Mouse (Mus musculus) megakaryocyte, adult 5-6 weeks (primary cell): ENCODE data around the gene Pygm. TPM values are rescaled to one million over a fixed set of nuclear protein-coding genes. Genes with fewer than 3 reads are reported as not detected.

Experiments used
- ATAC-seq: 2 replicates; pipeline ENCODE4 v1.8.0; 2016; ENCODE audit warnings: mild to moderate bottlenecking, inconsistent platforms; ENCODE audit not compliant: poor library complexity, severe bottlenecking
- total RNA-seq, 2 experiments: library from RNA; stranded (forward) in 1 of 2; stranded (reverse) in 1 of 2; fragments of 153-499, 151-499 nt in 1 of 2; fragments of 221-1000, 200-1000 nt in 1 of 2; gene quantifications; 2 replicates each; pipeline versions ENCODE4 v1.2.3 to v1.2.4; 2015 to 2017

The Pygm gene
- 0.80 and 3.2 TPM in 2 replicates for total RNA-seq (2015)
- 0.11 and 0.12 TPM in 2 replicates for total RNA-seq (2017)

- ATAC-seq = no peak
Measured at GRCm38 (mm10) chr19:6384128-6384527, at the start of gene Pygm. Pygm (plus strand) TSS chr19:6384399.

DNA sequence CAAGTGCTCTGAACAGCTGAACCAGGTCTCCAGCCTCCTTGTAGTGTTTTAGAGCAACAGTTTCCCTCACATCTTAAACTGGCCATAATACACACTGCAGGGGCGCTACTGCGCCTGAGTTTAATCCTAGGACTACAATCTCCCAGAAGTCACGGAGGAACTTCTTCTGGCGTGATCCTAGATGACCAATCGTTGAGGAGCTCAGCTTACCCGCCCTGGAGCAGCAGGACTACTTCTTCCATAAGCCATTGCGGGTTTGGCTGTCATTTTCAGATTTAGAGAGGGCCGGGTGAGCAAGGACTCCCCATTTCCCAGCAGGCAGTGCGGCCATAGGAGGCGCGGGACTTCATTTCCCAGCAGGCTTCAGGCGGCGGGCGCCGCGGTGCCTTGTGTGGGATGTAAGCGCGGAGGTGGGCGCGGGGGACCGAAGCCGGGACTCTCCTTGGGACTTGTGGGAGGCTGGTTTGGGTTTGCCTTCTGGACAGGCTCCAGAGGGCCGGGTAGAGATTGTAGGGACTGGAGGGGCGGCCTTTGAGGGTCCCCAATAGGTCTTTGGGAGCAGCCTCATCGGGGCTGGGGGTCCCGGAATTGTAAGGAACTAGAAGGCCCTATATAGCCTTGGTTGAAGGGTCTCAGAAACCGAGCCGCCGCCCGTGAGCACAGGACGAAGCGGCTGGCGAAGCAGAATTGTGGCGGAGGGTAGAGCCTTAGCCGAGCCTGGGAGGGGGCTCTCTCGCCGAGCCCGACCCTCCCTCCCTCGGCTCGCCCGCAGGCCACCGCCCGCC is 49.3 kb upstream of the Pygm start, which contains the start of gene Men1:
TSS of gene Men1 (plus strand) at position 307 of the 785 bp plus-strand sequence.
- peak; percentile 92 for ATAC-seq

DNA sequence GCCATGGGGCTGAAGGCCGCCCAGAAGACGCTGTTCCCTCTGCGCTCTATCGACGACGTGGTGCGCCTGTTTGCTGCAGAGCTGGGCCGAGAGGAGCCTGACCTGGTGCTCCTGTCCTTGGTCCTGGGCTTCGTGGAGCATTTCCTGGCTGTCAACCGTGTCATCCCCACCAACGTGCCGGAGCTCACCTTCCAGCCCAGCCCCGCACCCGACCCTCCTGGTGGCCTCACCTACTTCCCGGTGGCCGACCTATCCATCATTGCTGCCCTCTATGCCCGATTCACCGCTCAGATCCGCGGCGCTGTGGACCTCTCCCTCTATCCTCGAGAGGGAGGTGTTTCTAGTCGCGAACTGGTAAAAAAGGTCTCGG is 48.8 kb upstream of the Pygm start:
- ATAC-seq = no peak

DNA sequence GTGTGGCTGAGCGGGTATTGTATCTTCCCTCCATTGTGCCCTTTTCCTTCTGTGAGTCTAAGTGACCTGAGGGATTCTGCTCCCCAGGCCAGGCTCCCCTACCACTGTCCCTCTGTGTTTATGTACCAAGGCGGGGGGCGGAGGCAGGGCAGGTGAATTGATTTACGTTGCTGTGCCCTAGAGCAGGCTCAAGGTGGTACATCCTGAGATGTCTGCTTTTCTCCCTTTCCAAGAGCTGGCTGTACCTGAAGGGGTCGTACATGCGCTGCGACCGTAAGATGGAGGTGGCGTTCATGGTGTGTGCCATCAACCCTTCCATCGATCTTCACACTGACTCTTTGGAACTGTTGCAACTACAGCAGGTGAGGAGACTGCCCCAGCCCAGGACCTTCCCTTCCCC is 47.3 kb upstream of the Pygm start:
- no peak for ATAC-seq

DNA sequence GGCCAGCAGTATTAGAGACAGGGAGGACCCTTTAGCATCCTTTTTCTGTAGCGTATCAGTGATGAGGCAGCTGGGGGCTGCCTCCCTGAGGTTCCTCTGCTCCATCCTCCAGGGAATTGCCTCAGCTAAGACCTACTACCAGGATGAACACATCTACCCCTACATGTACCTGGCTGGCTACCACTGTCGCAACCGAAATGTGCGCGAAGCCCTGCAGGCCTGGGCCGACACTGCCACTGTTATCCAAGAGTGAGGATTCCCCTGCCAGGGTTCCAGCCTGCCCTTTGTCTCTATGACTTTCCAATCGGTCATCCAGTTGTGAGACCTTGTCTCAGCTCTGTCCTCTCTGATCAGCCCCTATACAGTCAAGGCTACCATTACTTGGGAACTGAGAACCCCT is 46.0 kb upstream of the Pygm start:
- ATAC-seq = no peak

- no peak for ATAC-seq
Measured at GRCm38 (mm10) chr19:6338716-6339115, 45.5 kb upstream of the Pygm start.

DNA sequence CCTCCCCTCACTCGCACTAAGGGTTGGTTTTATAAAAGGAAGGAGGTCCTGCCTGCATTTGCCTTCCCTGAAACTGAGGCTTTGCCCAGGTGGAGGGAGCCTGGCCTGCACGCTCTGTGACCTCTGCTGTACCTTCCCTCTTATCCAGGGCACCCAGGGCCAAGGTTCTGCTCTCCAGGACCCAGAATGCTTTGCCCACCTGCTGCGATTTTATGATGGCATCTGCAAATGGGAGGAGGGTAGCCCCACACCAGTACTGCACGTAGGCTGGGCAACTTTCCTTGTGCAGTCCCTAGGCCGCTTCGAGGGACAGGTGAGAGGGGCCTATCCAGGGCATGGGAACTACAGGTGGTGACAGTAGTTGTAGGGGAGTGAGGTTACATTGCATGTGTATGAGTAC is 45.0 kb upstream of the Pygm start:
- ATAC-seq = no peak

DNA sequence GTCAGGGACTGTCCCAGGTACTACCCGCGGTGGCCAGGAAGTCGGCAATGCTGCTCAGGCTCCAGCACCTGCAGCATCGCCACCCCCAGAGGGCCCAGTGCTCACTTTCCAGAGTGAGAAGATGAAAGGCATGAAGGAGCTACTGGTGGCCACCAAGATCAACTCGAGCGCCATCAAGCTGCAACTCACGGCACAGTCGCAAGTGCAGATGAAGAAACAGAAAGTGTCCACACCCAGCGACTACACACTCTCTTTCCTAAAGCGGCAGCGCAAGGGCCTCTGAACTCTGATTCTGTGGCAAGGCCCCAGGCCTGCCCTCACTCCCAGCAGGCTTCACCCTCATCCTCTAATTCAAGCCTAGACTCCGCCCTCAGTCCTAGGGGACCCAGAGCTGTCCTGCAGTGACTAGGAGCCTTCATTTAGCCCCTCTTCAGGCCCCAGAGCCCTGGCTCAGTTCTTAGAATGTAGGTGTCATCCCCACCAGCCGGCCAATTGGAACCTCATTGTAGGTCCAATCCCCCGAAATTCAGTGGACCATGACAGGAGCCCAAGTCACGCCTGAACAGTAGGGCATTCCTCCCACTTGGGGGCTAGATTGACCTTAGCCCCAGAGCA is 44.2 kb upstream of the Pygm start:
- peak; percentile 67 for ATAC-seq

- peak; percentile 78 for ATAC-seq
Measured at GRCm38 (mm10) chr19:6340524-6341452, 43.4 kb upstream of the Pygm start, which contains the start of gene Map4k2. Map4k2 (plus strand) TSS chr19:6341135.

DNA sequence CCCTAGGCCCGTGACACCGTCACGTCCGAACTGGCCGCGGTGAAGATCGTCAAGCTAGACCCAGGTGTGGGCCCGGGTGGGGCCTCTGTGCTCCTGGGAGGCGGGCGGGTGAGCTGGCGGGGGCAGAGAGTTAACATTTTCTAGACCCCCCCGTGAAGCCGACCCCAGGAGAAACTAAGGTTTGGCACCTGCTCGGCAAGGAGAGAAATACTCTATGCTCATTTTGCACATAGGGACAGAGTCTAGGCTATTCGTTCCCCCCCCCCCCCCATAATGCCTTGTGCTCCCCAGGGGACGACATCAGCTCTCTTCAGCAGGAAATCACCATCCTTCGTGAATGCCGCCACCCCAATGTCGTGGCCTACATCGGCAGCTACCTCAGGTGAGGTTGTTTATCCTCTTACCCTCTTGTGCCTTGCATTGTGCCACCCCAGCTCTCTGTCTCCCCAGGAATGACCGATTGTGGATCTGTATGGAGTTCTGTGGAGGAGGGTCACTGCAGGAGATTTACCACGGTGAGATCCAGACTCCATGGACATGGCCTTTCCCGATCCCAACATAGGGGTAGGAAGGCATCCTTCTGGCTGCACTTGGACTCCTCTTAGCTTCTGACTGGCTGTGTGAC is 42.6 kb upstream of the Pygm start:
- ATAC-seq = no peak

GRCm38 (mm10) chr19:6342276-6342933 is 41.8 kb upstream of the Pygm start:
- ATAC-seq = no peak

GRCm38 (mm10) chr19:6343066-6343925 is 40.9 kb upstream of the Pygm start:
- no peak for ATAC-seq

DNA sequence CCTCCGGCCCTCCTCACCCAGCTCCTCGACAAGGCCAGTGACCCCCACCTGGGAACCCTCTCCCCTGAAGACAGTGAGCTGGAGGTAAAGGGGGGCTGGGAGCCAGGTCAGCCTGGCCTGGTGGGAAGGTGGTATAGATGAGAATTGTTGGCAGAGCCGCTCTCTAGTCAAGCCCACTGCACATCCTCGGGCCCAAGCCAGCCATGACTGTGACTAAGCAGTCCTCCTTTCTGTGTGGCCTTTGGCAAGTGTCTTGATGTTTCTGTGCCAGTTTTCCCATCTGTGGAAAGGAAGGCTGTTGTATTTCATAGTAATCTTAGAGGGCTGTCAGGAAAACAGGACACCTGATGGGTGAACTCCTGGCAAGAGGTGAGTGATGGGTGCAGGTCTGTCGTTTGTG is 40.2 kb upstream of the Pygm start:
- ATAC-seq = no peak

DNA sequence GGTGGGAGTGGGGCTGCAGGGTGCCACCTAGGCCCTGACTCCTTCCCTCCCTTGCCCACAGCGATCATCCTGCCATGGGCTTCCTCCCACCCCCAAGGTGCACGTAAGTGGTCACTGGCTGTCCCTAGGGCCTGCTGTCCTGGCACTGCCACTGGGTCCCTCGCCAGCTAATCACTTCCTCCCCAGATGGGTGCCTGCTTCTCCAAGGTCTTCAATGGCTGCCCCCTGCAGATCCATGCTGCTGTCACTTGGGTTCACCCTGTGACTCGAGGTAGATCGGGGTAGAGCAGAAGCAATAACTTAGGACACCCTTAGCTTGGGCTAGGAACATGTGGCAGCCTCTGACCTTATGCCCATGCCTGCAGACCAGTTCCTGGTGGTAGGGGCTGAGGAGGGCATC is 38.2 kb upstream of the Pygm start:
- no peak for ATAC-seq

DNA sequence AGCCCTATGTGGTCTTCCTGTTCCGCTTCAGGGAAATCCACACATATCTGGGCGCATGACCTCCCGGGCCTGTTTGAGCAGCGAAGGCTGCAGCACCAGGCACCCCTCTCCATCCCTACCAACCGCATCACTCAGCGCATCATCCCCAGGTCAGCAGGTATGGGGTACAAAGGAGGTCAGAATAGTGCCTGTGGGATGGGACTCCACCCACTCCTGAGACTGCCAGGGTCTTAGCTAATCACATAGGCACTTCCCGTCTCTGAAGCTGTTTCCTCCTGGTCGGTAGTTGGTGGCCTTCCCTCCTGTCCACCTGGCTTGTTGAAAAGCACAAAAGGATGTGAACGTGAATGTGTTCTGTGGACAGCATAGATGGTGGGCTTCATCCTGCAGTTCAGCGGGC is 37.5 kb upstream of the Pygm start:
- ATAC-seq = peak; percentile 16

- no peak for ATAC-seq
Measured at GRCm38 (mm10) chr19:6347615-6348014, 36.6 kb upstream of the Pygm start.

- ATAC-seq = no peak
Measured at GRCm38 (mm10) chr19:6348717-6349116, 35.5 kb upstream of the Pygm start.

DNA sequence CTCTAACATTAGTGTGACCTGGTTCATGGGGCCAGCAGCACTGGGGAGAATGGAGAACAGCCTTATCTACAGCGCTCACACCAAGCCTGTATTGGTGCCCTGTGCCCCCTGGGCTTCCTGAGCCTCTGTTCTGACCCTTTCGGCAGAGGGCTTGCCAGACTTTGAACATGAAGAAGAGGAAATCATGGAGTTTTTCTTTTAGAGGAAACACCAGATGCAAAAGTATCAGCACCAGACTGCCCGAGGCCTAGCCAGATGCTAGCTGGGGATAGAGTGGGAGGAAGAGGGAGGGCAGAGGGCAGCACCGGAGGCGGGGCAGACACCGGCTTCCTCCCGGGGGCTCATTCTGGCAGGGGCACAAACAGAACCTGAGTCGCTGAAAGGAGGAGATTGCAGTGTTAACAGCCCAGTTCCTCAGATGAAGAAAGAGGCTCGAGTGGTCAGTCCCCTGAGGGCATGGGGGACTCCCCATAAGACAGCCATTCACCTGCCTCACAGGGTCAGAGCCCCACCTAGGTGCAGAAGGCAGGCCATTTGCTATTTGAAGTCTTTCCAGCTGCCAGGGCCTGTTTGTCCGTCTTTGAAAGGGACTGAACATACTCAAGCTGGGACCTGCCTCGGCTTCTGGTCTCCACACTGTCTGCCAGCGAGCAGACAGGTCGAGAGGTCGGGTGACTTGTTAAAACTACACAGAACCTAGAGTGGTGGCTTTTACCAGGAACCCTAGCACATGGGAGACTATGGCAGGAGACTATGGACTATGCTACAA is 34.8 kb upstream of the Pygm start:
- ATAC-seq = no peak
